Mouse (Mus musculus) urinary bladder, postnatal 4 days (tissue): Measurements from ENCODE around the gene Pex14.

Source experiments
- DNase-seq, 2 experiments: peaks; one replicate each; pipeline ENCODE4 v3.0.0; 2021 to 2022; ENCODE audit warnings: low spot score in 2 of 2

Gene Pex14

DNA sequence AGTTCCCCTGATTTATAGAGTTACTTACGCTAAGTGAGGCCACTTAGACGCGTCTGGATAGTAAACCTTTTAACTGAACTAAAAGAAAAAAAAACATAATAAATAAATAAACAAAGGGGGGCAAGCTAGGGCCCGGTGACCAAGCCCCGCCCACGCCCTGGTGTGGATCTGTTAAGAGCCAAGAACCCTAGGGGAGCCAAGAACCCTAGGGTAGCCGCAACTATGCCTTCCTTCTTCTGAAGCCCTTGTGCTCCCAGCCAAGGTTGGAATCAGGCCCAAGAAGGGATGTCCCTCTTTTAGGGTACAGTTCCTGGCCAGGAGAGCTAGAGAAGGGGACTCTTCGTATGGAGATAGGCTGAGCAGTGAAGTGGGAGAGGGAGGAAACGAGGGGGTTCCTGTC, 176.3 kb downstream of the Pex14 start:
- no peak for DNase-seq

DNA sequence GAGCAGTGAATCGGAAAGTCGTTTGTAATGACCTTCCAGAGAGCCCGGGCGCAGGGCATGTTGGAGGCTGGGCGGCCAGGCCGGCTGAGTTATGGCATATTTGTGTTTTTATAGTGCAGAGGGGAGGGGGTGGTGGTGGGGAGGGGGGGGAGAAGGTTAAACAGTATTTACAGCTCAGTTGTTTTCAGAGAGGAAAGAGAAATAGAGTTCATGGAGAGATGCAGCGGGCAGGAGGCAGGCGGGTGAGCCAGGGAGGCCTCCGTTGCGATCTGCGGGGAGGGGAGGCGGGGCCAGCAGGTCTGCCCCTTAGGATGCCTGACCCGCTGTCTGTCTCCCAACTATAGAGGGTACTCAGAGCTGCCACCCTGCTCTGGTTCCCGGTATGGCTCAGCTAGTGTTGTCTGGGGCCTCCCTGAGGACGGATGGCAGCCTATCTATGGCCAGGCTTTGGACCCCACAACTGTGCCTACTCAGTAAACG, 177.4 kb downstream of the Pex14 start:
- DNase-seq = no peak

DNA sequence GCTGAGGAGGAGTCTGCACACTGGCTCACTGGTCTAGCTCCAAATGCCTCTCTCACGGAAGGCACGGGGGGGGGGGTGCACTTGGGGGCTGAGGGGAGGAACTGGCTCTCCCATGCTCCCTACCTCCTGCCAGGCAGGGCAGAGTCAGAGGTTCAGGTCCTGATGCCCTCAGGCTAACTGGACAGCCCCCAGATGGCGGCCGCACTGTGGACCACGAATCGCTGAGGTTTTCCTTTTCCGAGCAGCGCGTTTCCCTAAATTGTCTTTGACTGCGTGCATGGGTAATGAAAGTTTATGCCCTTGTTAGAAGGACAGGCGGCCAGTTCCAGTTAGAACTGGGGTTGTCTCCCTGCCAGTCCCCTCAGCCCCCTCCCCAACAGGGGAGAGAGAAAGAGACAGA, 179.1 kb downstream of the Pex14 start:
- DNase-seq = no peak

DNA sequence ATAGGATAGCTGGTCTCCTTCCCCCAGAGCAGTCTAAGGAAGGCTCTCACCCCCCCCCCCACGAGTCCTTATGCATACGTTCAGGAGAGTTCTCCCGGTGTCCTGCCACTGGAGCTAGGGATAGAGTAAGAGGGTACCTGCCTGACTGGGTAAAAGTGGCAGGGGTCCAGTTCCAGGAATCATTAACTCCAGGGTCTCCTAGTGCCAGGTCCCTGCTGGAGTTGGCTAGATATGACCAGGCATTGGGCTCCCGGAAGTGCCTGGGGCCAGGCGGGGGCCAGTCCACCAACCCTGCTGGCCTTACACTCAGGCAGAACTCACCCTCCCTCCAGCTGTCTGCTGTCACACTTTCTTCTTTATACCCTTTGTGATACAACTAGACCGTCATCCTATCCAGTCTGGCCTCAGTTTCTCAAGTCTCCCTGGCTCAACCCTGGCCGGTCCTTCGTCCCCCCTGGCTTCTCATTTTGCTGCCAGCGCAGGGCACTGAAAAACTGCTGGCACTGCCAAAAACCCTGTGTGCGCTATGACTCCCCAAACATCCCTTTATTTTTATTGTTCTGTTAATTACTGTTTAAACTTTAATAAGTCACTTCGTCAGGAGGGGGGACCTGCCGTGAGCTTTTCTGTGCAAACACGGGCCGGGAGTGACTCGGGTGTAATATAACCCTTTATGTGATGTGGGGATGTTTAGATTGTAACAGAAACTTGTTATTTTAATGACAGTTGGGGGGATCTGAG, 180.8 kb downstream of the Pex14 start:
- DNase-seq = no peak

DNA sequence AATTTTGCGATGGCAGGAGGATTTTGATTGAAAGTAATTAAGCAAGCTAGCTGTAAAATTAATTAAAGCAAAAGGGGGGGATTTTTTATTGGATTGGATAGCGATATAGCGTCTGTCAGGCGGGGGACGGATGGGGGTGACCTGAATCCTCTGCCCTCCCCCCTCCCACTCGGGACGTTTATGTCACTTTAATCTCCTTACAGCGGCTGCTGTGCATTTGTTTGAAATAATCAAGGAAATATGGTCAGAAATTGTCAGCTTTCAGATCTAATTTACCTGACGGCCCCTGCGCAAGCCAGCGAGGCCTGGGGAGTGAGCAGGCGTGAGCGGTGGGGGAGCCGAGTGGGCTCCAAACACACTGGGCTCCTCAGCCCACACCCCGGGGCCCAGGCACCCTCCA, 183.8 kb downstream of the Pex14 start:
- DNase-seq = no peak

DNA sequence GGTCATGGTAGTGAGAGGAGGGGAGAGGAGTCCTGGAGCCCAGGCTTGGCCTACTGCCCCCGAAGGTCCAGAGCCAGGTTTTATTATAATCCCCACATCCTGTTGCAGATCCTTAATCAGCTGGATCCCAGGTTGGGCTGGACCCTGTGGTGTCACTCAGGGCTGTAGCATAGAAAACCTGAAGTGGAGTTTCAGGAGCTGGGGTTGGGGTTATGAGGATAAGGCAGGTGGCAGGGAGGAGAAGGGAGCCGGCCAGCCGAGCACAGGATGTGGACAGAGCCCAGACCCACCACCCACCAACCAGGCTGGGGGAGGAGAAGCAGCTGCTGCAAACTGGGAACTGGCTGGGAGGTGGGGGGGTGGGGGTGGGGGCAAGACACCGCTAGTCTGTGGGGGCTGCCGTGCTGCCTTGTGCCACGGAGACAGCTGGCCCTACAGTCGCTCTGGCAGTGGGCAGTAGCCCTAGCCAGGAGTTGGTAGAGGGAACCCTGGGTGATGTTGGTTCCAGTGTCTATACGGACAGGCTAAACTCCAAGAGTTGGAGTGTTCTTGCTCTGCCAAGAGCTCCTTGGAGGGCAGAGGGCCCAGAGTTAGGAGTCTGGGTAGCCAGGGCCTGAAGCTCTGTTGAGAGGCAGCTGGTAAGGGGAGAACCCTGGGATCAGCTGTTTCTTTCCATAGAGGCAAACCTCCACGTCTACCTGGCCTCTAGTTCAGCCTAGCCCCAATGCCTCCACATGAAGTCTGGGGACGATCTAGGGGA, 184.6 kb downstream of the Pex14 start:
- peak; percentile 48 to 75 for DNase-seq

DNA sequence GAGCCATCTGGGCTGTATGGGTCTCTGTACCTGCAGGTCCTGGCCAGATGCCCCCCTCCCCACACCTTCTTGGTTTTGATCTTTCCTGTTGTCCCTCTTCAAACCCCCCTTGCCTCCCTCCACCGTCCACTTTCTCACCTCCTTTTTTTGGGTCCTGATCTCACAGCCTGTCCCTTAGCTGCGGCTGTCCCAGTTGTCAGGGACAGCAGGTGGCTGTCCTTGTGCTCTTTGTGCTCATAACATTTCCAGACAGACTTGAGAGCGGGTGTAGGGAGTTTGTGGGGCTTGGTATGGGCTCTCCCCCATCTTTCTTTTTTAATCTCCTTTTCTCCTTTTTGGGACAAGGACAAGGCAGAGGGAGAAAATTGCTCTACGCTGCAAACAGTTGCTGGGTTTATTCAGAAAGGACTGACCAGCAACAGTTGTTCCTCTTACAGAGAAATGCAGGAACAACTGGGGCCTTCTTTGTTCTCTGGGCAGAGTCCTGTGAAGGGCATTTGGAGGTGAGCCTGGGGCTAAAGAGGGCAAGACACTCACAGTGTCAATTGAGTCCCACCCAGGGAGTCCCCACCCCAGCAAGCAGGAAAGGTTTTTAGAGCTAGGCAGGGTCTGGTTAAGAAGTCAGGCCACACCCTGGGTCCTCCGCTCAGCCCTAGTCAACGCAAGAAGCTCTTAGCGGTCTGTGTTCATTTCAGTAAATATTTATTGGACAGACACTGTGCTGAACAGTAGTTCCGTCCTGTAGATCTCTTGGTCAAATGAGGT, 186.7 kb downstream of the Pex14 start:
- no peak for DNase-seq

DNA sequence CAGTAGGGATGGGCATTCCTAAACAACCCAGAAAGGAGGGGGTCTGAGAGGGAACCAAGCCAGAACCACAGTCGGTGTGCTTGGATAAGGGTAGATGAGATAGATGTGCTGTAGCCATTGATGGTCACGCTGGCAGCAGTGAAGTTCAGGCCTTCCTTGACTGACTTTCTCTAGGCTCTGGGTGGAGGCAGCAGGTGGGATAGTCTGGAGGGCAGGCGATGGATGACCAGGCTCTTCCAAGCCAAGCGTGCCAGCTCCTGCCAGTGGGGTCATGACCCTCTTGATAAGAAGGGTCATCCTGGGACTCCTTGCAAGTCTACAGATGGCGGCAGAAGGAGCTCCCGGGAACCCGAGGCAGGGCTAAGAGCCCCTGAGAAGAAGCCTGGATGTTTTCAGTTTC, 187.5 kb downstream of the Pex14 start:
- DNase-seq = no peak
